Mouse (Mus musculus): Measurements from ENCODE around the gene Ubtf. TPM values are rescaled to one million over a fixed set of nuclear protein-coding genes. Genes with fewer than 3 reads are reported as not detected.

Gene Ubtf
- polyA plus RNA-seq, 1 experiment from 2014 or later: 102 TPM

GRCm38 (mm10) chr11:102258095-102258494 lies 61.4 kb downstream of the Ubtf start:
- Histone ChIP-seq H3K36me3 (peaks cover 94% of the 10 kb centered on the region), H3K4me3 (no peak overlapping the region), H3K27me3 (ENCODE audit: low read depth, poor library complexity, severe bottlenecking) (no peaks in the 10 kb centered on the region), H3K4me1 (peaks cover 14% of the 10 kb centered on the region), H3K9me3 (replicated peaks) (no peaks in the 10 kb centered on the region), H3K27ac (no peak overlapping the region)
- no peak for DNase-seq (ENCODE audit: low spot score)
- 84% methylated on average over 6 of the region's 6 CpGs for WGBS

GRCm38 (mm10) chr11:102257514-102257913 lies 62.0 kb downstream of the Ubtf start:
- H3K4me1 ChIP-seq: peaks cover 14% of the 10 kb centered on the region
- H3K9me3 ChIP-seq (replicated peaks): no peaks in the 10 kb centered on the region
- H3K4me3 ChIP-seq: no peak overlapping the region
- no peaks in the 10 kb centered on the region for H3K27me3 ChIP-seq (ENCODE audit: low read depth, poor library complexity, severe bottlenecking)
- H3K27ac ChIP-seq: peak overlapping the region; percentile 3; the same call in 1 of the 2 replicates
- WGBS: 37% methylated on average over 9 of the region's 9 CpGs
- DNase-seq (ENCODE audit: low spot score): peak; percentile 58
- peaks cover 94% of the 10 kb centered on the region for H3K36me3 ChIP-seq

Other genes starting within 250 kb of the Ubtf start
- gene Mpp2, start 231.2 kb downstream of the Ubtf start, polyA plus RNA-seq (2016; fragmentation: Nextera tagmentation; extraction: Ambion mirVana): 11.5 and 16.6 TPM in 2 replicates
- not detected in 2 replicates for gene Ppy, start 218.4 kb downstream of the Ubtf start, polyA plus RNA-seq (2016; fragmentation: Nextera tagmentation; extraction: Ambion mirVana)
- gene Pyy, start 211.9 kb downstream of the Ubtf start, polyA plus RNA-seq (2016; fragmentation: Nextera tagmentation; extraction: Ambion mirVana): not detected in 2 replicates
- gene Nags, start 174.2 kb downstream of the Ubtf start, polyA plus RNA-seq (2016; fragmentation: Nextera tagmentation; extraction: Ambion mirVana): 0.09 and 0.20 TPM in 2 replicates
- 34.0 and 39.6 TPM in 2 replicates for gene Tmem101, start 163.3 kb downstream of the Ubtf start, polyA plus RNA-seq (2016; fragmentation: Nextera tagmentation; extraction: Ambion mirVana)
- gene Lsm12, start 134.4 kb downstream of the Ubtf start, polyA plus RNA-seq (2016; fragmentation: Nextera tagmentation; extraction: Ambion mirVana): 125 and 146 TPM in 2 replicates
- gene G6pc3, start 130.1 kb downstream of the Ubtf start, polyA plus RNA-seq (2016; fragmentation: Nextera tagmentation; extraction: Ambion mirVana): 41.4 and 41.6 TPM in 2 replicates
- 36.4 and 50.2 TPM in 2 replicates for gene Hdac5, start 89.6 kb downstream of the Ubtf start, polyA plus RNA-seq (2016; fragmentation: Nextera tagmentation; extraction: Ambion mirVana)
- 33.4 and 35.7 TPM in 2 replicates for gene BC030867, start 70.9 kb downstream of the Ubtf start, polyA plus RNA-seq (2016; fragmentation: Nextera tagmentation; extraction: Ambion mirVana)
- 0.06 and 0.08 TPM in 2 replicates for gene Asb16, start 51.0 kb downstream of the Ubtf start, polyA plus RNA-seq (2016; fragmentation: Nextera tagmentation; extraction: Ambion mirVana)
- gene Tmub2, start 34.8 kb downstream of the Ubtf start, polyA plus RNA-seq (2016; fragmentation: Nextera tagmentation; extraction: Ambion mirVana): 37.3 and 44.0 TPM in 2 replicates
- 16.6 and 20.1 TPM in 2 replicates for gene Atxn7l3, start 23.1 kb downstream of the Ubtf start, polyA plus RNA-seq (2016; fragmentation: Nextera tagmentation; extraction: Ambion mirVana)
- gene Slc4a1, start 46.5 kb upstream of the Ubtf start, polyA plus RNA-seq (2016; fragmentation: Nextera tagmentation; extraction: Ambion mirVana): 34.5 and 37.2 TPM in 2 replicates
- 1.2 and 1.3 TPM in 2 replicates for gene Rundc3a, start 73.7 kb upstream of the Ubtf start, polyA plus RNA-seq (2016; fragmentation: Nextera tagmentation; extraction: Ambion mirVana)
- 209 and 242 TPM in 2 replicates for gene Slc25a39, start 88.2 kb upstream of the Ubtf start, polyA plus RNA-seq (2016; fragmentation: Nextera tagmentation; extraction: Ambion mirVana)
- 78.5 and 93.2 TPM in 2 replicates for gene Grn, start 110.6 kb upstream of the Ubtf start, polyA plus RNA-seq (2016; fragmentation: Nextera tagmentation; extraction: Ambion mirVana)
- 3.7 and 4.2 TPM in 2 replicates for gene Fam171a2, start 127.9 kb upstream of the Ubtf start, polyA plus RNA-seq (2016; fragmentation: Nextera tagmentation; extraction: Ambion mirVana)
- gene Itga2b, start 150.4 kb upstream of the Ubtf start, polyA plus RNA-seq (2016; fragmentation: Nextera tagmentation; extraction: Ambion mirVana): 4.6 and 5.3 TPM in 2 replicates
- 67.1 and 77.1 TPM in 2 replicates for gene Gpatch8, start 236.7 kb upstream of the Ubtf start, polyA plus RNA-seq (2016; fragmentation: Nextera tagmentation; extraction: Ambion mirVana)